Mouse (Mus musculus): ENCODE results near the gene Gm29427.

DNA sequence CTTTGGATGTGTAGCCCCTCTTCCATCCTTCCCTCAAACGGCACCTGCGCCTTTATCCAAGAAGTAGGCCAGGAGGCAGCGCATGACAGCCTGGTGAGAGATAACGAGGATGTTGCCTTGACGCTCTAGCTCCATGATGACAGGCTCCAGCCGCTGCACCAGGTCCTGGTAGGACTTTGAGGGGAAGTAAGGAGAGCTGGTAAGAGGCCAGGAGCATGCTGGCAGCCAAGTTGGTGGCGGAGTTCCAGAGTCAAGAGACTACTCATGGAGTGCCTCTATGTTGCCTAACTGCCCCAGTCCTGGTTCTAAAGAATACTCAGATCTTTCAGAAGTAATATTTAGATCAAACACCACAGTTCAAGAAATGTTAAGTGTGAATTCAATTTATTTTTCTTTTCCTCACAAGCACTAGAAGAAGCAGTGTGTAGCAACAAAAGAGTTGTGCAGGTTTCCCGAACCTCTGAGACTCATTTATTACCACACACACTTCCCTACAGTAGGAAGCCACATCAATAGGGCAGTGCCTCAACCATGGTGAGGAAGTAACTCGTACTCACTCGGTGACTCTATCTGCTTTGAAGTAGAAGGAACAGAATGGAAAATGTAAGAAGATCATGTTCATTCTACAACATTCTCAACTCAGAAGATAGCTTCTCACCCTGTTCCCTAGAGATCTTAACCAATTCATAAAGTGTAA lies 15.5 kb downstream of the Gm29427 start:
- TF ChIP-seq CTCF (IDR thresholded peaks at IDR 0.05; ENCODE audit: low read depth) (no peak), EP300 (IDR thresholded peaks at IDR 0.05; ENCODE audit: low read depth) (no peak)

All from liver, embryonic 14.5 days (tissue).